Mouse (Mus musculus) CH12.LX (cell line): Measurements from ENCODE around the gene Kat8. TPM values are rescaled to one million over a fixed set of nuclear protein-coding genes. Genes with fewer than 3 reads are reported as not detected.

Source experiments
- DNase-seq: peaks from one replicate; pipeline ENCODE4 v3.0.0-alpha.2; 2013; ENCODE audit errors: extremely low read depth
- H3K27ac ChIP-seq: 2 replicates; pipeline ENCODE4 v1.5.1; 2012; ENCODE audit warnings: low read depth, mild to moderate bottlenecking, control low read depth, moderate library complexity; ENCODE audit not compliant: insufficient read depth
- H3K27me3 ChIP-seq: replicated peaks from 2 replicates; pipeline ENCODE3; 2012; ENCODE audit warnings: inconsistent platforms
- H3K36me3 ChIP-seq, 2 experiments: replicated peaks in 1 of 2; 2 replicates each; pipeline versions ENCODE3 to v1.6.1; 2012; ENCODE audit warnings: inconsistent platforms in 1 of 2, low read length in 1 of 2, mild to moderate bottlenecking in 1 of 2, mixed read lengths in 1 of 2, moderate library complexity in 1 of 2; ENCODE audit not compliant: control insufficient read depth in 1 of 2, insufficient read depth in 1 of 2
- H3K4me1 ChIP-seq, 2 experiments: 2 replicates each; pipeline ENCODE4 v1.6.1; 2012; ENCODE audit warnings: inconsistent platforms in 1 of 2, moderate library complexity in 1 of 2; ENCODE audit not compliant: insufficient read depth in 2 of 2, control insufficient read depth in 1 of 2
- H3K4me2 ChIP-seq: 2 replicates; pipeline ENCODE4 v1.6.1; 2012; ENCODE audit warnings: low read depth, mild to moderate bottlenecking, control low read depth; ENCODE audit not compliant: poor library complexity, insufficient read depth, severe bottlenecking
- H3K4me3 ChIP-seq, 3 experiments: fragments of 150-350 bp in 1 of 3; sonication (generic) in 1 of 3; replicated peaks in 1 of 3; 2 replicates each; pipeline versions ENCODE3 to v1.5.1; 2011 to 2012; ENCODE audit warnings: low read depth in 2 of 3, low read length in 2 of 3, mild to moderate bottlenecking in 2 of 3, moderate library complexity in 2 of 3, control low read depth in 1 of 3, improper control_type of control experiment in 1 of 3, inconsistent platforms in 1 of 3, mixed read lengths in 1 of 3; ENCODE audit not compliant: poor library complexity in 1 of 3
- H3K79me2 ChIP-seq: replicated peaks from 2 replicates; pipeline ENCODE4 v1.6.1; 2012; ENCODE audit warnings: mild to moderate bottlenecking, moderate library complexity; ENCODE audit not compliant: control insufficient read depth, poor library complexity, insufficient read depth, severe bottlenecking; ENCODE audit errors: extremely low read depth
- H3K9ac ChIP-seq: 2 replicates; pipeline ENCODE4 v1.6.1; 2012; ENCODE audit warnings: low read depth, mild to moderate bottlenecking, control low read depth, moderate library complexity; ENCODE audit not compliant: insufficient read depth
- H3K9me3 ChIP-seq: replicated peaks from 2 replicates; pipeline ENCODE3; 2012; ENCODE audit warnings: low read length, inconsistent platforms, mixed read lengths
- BHLHE40 ChIP-seq: IDR thresholded peaks from 2 replicates; pipeline ENCODE4 v1.6.1; 2011; ENCODE audit warnings: mild to moderate bottlenecking, low read depth, low read length, improper control_type of control experiment
- CHD1 ChIP-seq: IDR thresholded peaks from 2 replicates; pipeline ENCODE4 v1.6.1; 2012; ENCODE audit warnings: low read depth, low read length, improper control_type of control experiment, inconsistent platforms
- CHD2 ChIP-seq: IDR thresholded peaks from 2 replicates; pipeline ENCODE4 v1.6.1; 2011; ENCODE audit warnings: low read length, improper control_type of control experiment
- CTCF ChIP-seq, 2 experiments: IDR thresholded peaks in 1 of 2; conservative IDR thresholded peaks in 1 of 2; 2 replicates each; pipeline ENCODE4 v1.5.1; 2011 to 2012; ENCODE audit warnings: low read depth in 2 of 2, low read length in 2 of 2, improper control_type of control experiment in 1 of 2, inconsistent platforms in 1 of 2, mild to moderate bottlenecking in 1 of 2, moderate library complexity in 1 of 2
- E2F4 ChIP-seq: IDR thresholded peaks from 2 replicates; pipeline ENCODE4 v1.6.1; 2011; ENCODE audit warnings: low read depth, low read length, improper control_type of control experiment; ENCODE audit not compliant: insufficient replicate concordance
- ELF1 ChIP-seq: IDR thresholded peaks from 2 replicates; pipeline ENCODE4 v1.6.1; 2014; ENCODE audit warnings: low read depth, mild to moderate bottlenecking, inconsistent platforms, low read length, improper control_type of control experiment
- EP300 ChIP-seq: IDR thresholded peaks from 2 replicates; pipeline ENCODE4 v1.6.1; 2011; ENCODE audit warnings: low read length, improper control_type of control experiment
- ETS1 ChIP-seq: conservative IDR thresholded peaks from 2 replicates; pipeline ENCODE4 v1.6.1; 2012; ENCODE audit warnings: low read depth, mild to moderate bottlenecking, inconsistent platforms, low read length, improper control_type of control experiment, moderate library complexity
- GABPA ChIP-seq: IDR thresholded peaks from 2 replicates; pipeline ENCODE4 v1.6.1; 2012; ENCODE audit warnings: low read depth, low read length, improper control_type of control experiment, inconsistent platforms; ENCODE audit not compliant: insufficient replicate concordance
- HCFC1 ChIP-seq: IDR thresholded peaks from 2 replicates; pipeline ENCODE4 v1.6.1; 2012; ENCODE audit warnings: low read depth, mild to moderate bottlenecking, inconsistent platforms, low read length, improper control_type of control experiment
- IRF4 ChIP-seq: IDR thresholded peaks from 2 replicates; pipeline ENCODE4 v1.6.1; 2014; ENCODE audit warnings: low read depth, mild to moderate bottlenecking, inconsistent platforms, low read length, improper control_type of control experiment
- JUN ChIP-seq: IDR thresholded peaks from 2 replicates; pipeline ENCODE4 v1.6.1; 2011; ENCODE audit warnings: low read depth, mild to moderate bottlenecking, low read length, improper control_type of control experiment, moderate library complexity; ENCODE audit not compliant: insufficient read depth
- JUND ChIP-seq: conservative IDR thresholded peaks from 2 replicates; pipeline ENCODE4 v1.6.1; 2011; ENCODE audit warnings: low read depth, low read length, improper control_type of control experiment
- KAT2A ChIP-seq: IDR thresholded peaks from 2 replicates; pipeline ENCODE4 v1.6.1; 2012; ENCODE audit warnings: low read length, improper control_type of control experiment, inconsistent platforms; ENCODE audit not compliant: insufficient replicate concordance
- MAFK ChIP-seq: IDR thresholded peaks from 2 replicates; pipeline ENCODE4 v1.6.1; 2011; ENCODE audit warnings: low read length, improper control_type of control experiment; ENCODE audit not compliant: insufficient replicate concordance
- MAX ChIP-seq: IDR thresholded peaks from 2 replicates; pipeline ENCODE4 v1.6.1; 2011; ENCODE audit warnings: low read length, improper control_type of control experiment
- MAZ ChIP-seq: IDR thresholded peaks from 2 replicates; pipeline ENCODE4 v1.6.1; 2012; ENCODE audit warnings: low read depth, mild to moderate bottlenecking, inconsistent platforms, low read length, improper control_type of control experiment, moderate library complexity
- MXI1 ChIP-seq: IDR thresholded peaks from 2 replicates; pipeline ENCODE4 v1.6.1; 2011; ENCODE audit warnings: mild to moderate bottlenecking, low read depth, low read length, improper control_type of control experiment
- MYC ChIP-seq: IDR thresholded peaks from 2 replicates; pipeline ENCODE4 v1.6.1; 2011; ENCODE audit warnings: low read depth, mild to moderate bottlenecking, improper control_type of control experiment, low read length
- NELFE ChIP-seq: IDR thresholded peaks from 2 replicates; pipeline ENCODE4 v1.6.1; 2011; ENCODE audit warnings: low read depth, low read length, improper control_type of control experiment
- NRF1 ChIP-seq: IDR thresholded peaks from 2 replicates; pipeline ENCODE4 v1.6.1; 2014; ENCODE audit warnings: low read depth, mild to moderate bottlenecking, inconsistent platforms, low read length, improper control_type of control experiment, moderate library complexity
- PAX5 ChIP-seq: IDR thresholded peaks from 2 replicates; pipeline ENCODE4 v1.6.1; 2012; ENCODE audit warnings: low read length, inconsistent platforms, mixed read lengths
- POLR2A ChIP-seq: IDR thresholded peaks from 2 replicates; pipeline ENCODE4 v1.6.1; 2011; ENCODE audit warnings: low read depth, mild to moderate bottlenecking, improper control_type of control experiment, low read length
- POLR2AphosphoS2 ChIP-seq: IDR thresholded peaks from 2 replicates; pipeline ENCODE4 v1.6.1; 2011; ENCODE audit warnings: low read depth, low read length, improper control_type of control experiment
- RAD21 ChIP-seq: IDR thresholded peaks from 2 replicates; pipeline ENCODE4 v1.6.1; 2011; ENCODE audit warnings: low read depth, mild to moderate bottlenecking, low read length, improper control_type of control experiment, moderate library complexity
- RCOR1 ChIP-seq: conservative IDR thresholded peaks from 2 replicates; pipeline ENCODE4 v1.6.1; 2012; ENCODE audit warnings: low read depth, mild to moderate bottlenecking, inconsistent platforms, low read length, improper control_type of control experiment
- SIN3A ChIP-seq: IDR thresholded peaks from 2 replicates; pipeline ENCODE4 v1.6.1; 2012; ENCODE audit warnings: low read length, improper control_type of control experiment, inconsistent platforms
- SMC3 ChIP-seq: IDR thresholded peaks from 2 replicates; pipeline ENCODE4 v1.6.1; 2011; ENCODE audit warnings: low read depth, low read length, improper control_type of control experiment
- TBP ChIP-seq: conservative IDR thresholded peaks from 2 replicates; pipeline ENCODE4 v1.6.1; 2011; ENCODE audit warnings: low read depth, low read length, improper control_type of control experiment
- TCF12 ChIP-seq: IDR thresholded peaks from 2 replicates; pipeline ENCODE4 v1.6.1; 2014; ENCODE audit warnings: low read depth, mild to moderate bottlenecking, inconsistent platforms, low read length, improper control_type of control experiment
- UBTF ChIP-seq: IDR thresholded peaks from 2 replicates; pipeline ENCODE4 v1.6.1; 2012; ENCODE audit warnings: low read depth, mild to moderate bottlenecking, inconsistent platforms, low read length, improper control_type of control experiment, moderate library complexity
- USF1 ChIP-seq: IDR thresholded peaks from 2 replicates; pipeline ENCODE4 v1.6.1; 2014; ENCODE audit warnings: low read depth, mild to moderate bottlenecking, inconsistent platforms, low read length, improper control_type of control experiment
- USF2 ChIP-seq: conservative IDR thresholded peaks from 2 replicates; pipeline ENCODE4 v1.6.1; 2011; ENCODE audit warnings: low read depth, low read length, improper control_type of control experiment
- ZC3H11A ChIP-seq: IDR thresholded peaks from 2 replicates; pipeline ENCODE4 v1.6.1; 2012; ENCODE audit warnings: low read depth, mild to moderate bottlenecking, inconsistent platforms, low read length, improper control_type of control experiment
- ZKSCAN1 ChIP-seq: IDR thresholded peaks from 2 replicates; pipeline ENCODE4 v1.6.1; 2012; ENCODE audit warnings: low read depth, inconsistent platforms, low read length, improper control_type of control experiment, borderline replicate concordance
- ZMIZ1 ChIP-seq: IDR thresholded peaks from 2 replicates; pipeline ENCODE4 v1.6.1; 2012; ENCODE audit warnings: low read depth, mild to moderate bottlenecking, inconsistent platforms, low read length, improper control_type of control experiment
- ZNF384 ChIP-seq: IDR thresholded peaks from 2 replicates; pipeline ENCODE4 v1.6.1; 2012; ENCODE audit warnings: low read depth, low read length, improper control_type of control experiment, inconsistent platforms
- dilution Hi-C: fragments of 300-500 bp; cut with MboI; formaldehyde crosslinking; loops from 2 replicates; pipeline ENCODE4 v1.14.3; 2020; ENCODE audit warnings: low sequenced_read_pairs; ENCODE audit not compliant: extremely low pct_unique_long_range_greater_than_20kb, extremely low pct_ligation_motif_present
- in situ Hi-C: fragments of 300-500 bp; cut with MboI; formaldehyde crosslinking; loops from 3 replicates; pipeline ENCODE4 v1.14.3; 2019; ENCODE audit warnings: low sequenced_read_pairs, low pct_ligation_motif_present, low pct_unique_long_range_greater_than_20kb, mixed read lengths
- polyA plus RNA-seq: library from polyadenylated mRNA; unstranded; fragments of >175 nt; gene quantifications from 2 replicates; pipeline ENCODE4 v1.2.1, GENCODE M21; 2012; ENCODE audit warnings: low read depth; ENCODE audit not compliant: insufficient read length
- total RNA-seq, 2 experiments: library from RNA; depleted of rRNA; stranded (reverse); fragments of 300-350 nt in 1 of 2; fragments of >200 nt in 1 of 2; gene quantifications; 2 replicates each; pipeline ENCODE4 v1.2.3; 2012 to 2014

Kat8 gene
- total and polyA plus RNA-seq, 3 experiments = 18.0 to 30.3 (median 22.9) TPM

DNA sequence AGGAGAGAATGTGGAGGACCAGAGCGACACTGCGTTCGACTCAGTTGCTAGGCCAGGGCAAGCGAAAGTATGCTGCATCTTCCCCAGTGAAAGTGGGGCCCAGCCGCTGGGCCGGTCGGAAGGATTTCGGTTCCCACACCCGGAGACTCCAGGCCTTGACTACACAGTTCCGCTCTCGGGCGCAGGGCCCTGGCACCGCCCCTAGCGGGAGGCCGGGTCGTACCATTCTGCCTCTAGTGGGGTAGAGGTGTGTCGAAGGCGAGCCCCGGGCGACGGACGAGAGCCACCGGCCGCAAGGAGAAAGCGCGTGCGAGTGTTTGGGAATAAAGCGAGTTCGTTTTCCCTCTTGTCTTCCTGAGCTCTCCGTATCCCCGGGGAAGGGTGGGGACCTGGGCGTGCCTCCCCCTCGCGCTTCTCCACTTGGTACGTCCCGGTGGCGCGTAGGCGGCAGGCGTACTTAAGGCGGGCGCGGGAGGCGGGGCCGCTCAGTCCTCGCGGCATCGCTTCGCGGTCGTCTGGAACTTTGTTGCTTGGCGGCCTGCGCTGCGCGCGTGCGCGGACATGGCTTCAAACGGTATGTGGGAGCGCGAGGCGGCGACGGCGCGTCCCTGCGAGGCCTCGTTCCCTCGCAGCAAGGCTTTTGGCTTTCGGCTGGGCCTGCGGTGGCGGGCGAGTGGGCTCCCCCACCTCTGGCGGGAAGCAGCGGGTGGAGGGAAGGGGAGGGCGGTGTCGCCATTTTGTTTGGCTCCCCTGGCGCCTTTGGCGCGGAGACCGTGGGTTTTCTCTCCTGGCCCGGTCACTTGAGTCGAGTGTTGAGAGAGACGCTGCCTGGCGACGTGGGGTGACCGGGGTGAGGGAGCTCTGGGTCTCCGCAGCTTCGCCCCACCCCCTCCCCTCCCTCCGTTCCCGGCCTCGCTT, 54.9 kb downstream of the Kat8 start, which contains the start of gene Fus:
Gene Fus (plus strand): TSS at position 454 of the 918 bp plus-strand sequence.
- DNase-seq = peak; percentile 92
- Histone ChIP-seq H3K4me2 (peak within 1 kb of the TSS; percentile 96), H3K9ac (peak within 1 kb of the TSS; percentile 71), H3K27me3 (peaks cover 7% of the 10 kb centered on the region), H3K27ac (peak within 1 kb of the TSS; percentile 86), H3K79me2 (peaks cover 42% of the 10 kb centered on the region), H3K9me3 (no peaks in the 10 kb centered on the region), H3K36me3 (peaks cover 19 to 32% of the 10 kb centered on the region in 2 experiments), H3K4me3 (peak within 1 kb of the TSS; percentile 72 to 91 (median 74)), H3K4me1 (peaks cover 0 to 25% of the 10 kb centered on the region in 2 experiments; a peak in 2 of 4 replicates)
- dilution Hi-C loops = no loop called here
- in situ Hi-C loops = no loop called here
- TF ChIP-seq UBTF (peak; percentile 86; the same call in 1 of the 2 replicates), KAT2A (0 out of 2 replicates have a peak, but pooled peaks have one; percentile 45), SMC3 (no peak), EP300 (no peak), ZMIZ1 (peak; percentile 99), NRF1 (peak; percentile 79), JUND (no peak), ELF1 (peak; percentile 77), POLR2AphosphoS2 (peak; percentile 99), GABPA (no peak), MAZ (peak; percentile 88), USF1 (no peak), JUN (no peak), RAD21 (no peak), POLR2A (peak; percentile 100), ZKSCAN1 (no peak), MXI1 (peak; percentile 87; the same call in 1 of the 2 replicates), CTCF (conservative IDR thresholded peaks at IDR 0.05 in 1 of 2, IDR thresholded peaks at IDR 0.05 in 1 of 2; ENCODE audit: low read depth in 2 of 2, low read length in 2 of 2) (no peak), MYC (peak; percentile 61; the same call in 1 of the 2 replicates), SIN3A (peak; percentile 70), USF2 (no peak; the same call in 1 of the 2 replicates), IRF4 (peak; percentile 91), ZC3H11A (no peak), MAX (peak; percentile 50), ZNF384 (no peak), NELFE (peak; percentile 100), TBP (peak; percentile 93), RCOR1 (peak; percentile 62; the same call in 1 of the 2 replicates), E2F4 (0 out of 2 replicates have a peak, but pooled peaks have one; percentile 41), CHD2 (no peak; the same call in 1 of the 2 replicates), PAX5 (no peak), ETS1 (peak; percentile 37; the same call in 1 of the 2 replicates), TCF12 (peak; percentile 88), BHLHE40 (peak; percentile 53; the same call in 1 of the 2 replicates), HCFC1 (peak; percentile 64), CHD1 (peak; percentile 99), MAFK (no peak)
